Mouse (Mus musculus) WW6 (cell line): ENCODE measurements at regions not wholly inside any gene's neighbourhood (a gene's known extent, or its start where the extent isn't known, plus 50 kb on each side); places are given as distances from the start of the nearest gene placed in this dataset.
"Not testable (repeated sequence)": the region's sequence is repeated elsewhere in the genome, so short reads cannot be mapped to it uniquely, and the experiment has no call there.

Source experiments
- DNase-seq: peaks from one replicate; pipeline ENCODE4 v3.0.0-alpha.2; 2013; ENCODE audit warnings: low read depth, low spot score

- no peak for DNase-seq
These were observed 530.2 kb upstream of the Pdcd1 start for GRCm38 (mm10) chr1:94582526-94582925.

- DNase-seq, result no peak
These were observed 529.5 kb upstream of the Pdcd1 start for GRCm38 (mm10) chr1:94581650-94582405.

- no peak for DNase-seq
These were observed 480.6 kb upstream of the Pdcd1 start for GRCm38 (mm10) chr1:94532773-94533541.

- no peak for DNase-seq
These were observed 451.7 kb upstream of the Pdcd1 start for GRCm38 (mm10) chr1:94504080-94504520.

GRCm38 (mm10) chr1:94503379-94504079, 451.2 kb upstream of the Pdcd1 start:
- DNase-seq, result no peak

- DNase-seq, result no peak
These were observed 449.9 kb upstream of the Pdcd1 start for GRCm38 (mm10) chr1:94502066-94502861.

GRCm38 (mm10) chr1:94496992-94497391, 444.6 kb upstream of the Pdcd1 start:
- DNase-seq, result no peak

GRCm38 (mm10) chr1:94496341-94496740, 444.0 kb upstream of the Pdcd1 start:
- no peak for DNase-seq

GRCm38 (mm10) chr1:94487062-94487461, 434.7 kb upstream of the Pdcd1 start:
- DNase-seq, result no peak

- DNase-seq, result not testable (repeated sequence)
These were observed 417.5 kb upstream of the Pdcd1 start for GRCm38 (mm10) chr1:94469834-94470233.

- no peak for DNase-seq
These were observed 371.4 kb upstream of the Pdcd1 start for GRCm38 (mm10) chr1:94423731-94424130.

GRCm38 (mm10) chr1:94413043-94413442, 360.7 kb upstream of the Pdcd1 start:
- DNase-seq, result no peak

GRCm38 (mm10) chr1:94366606-94367005, 314.3 kb upstream of the Pdcd1 start:
- DNase-seq, result no peak

- no peak for DNase-seq
These were observed 304.6 kb upstream of the Pdcd1 start for GRCm38 (mm10) chr1:94356996-94357395.

GRCm38 (mm10) chr1:94355873-94356272, 303.5 kb upstream of the Pdcd1 start:
- no peak for DNase-seq

- peak; percentile 18 for DNase-seq
These were observed 290.2 kb upstream of the Pdcd1 start for GRCm38 (mm10) chr1:94342576-94342975.

- no peak for DNase-seq
These were observed 288.9 kb upstream of the Pdcd1 start for GRCm38 (mm10) chr1:94341237-94341636.

- DNase-seq, result no peak
These were observed 265.7 kb upstream of the Pdcd1 start for GRCm38 (mm10) chr1:94318029-94318428.

GRCm38 (mm10) chr1:94298395-94298794, 246.0 kb upstream of the Pdcd1 start:
- peak; percentile 11 for DNase-seq

GRCm38 (mm10) chr1:94272569-94272968, 220.2 kb upstream of the Pdcd1 start:
- DNase-seq, result no peak

- no peak for DNase-seq
These were observed 211.0 kb upstream of the Pdcd1 start for GRCm38 (mm10) chr1:94263313-94263712.
